Mouse (Mus musculus) layer of hippocampus, adult 9-11 months (tissue): ENCODE results near the gene Rara.
"Not testable (repeated sequence)": the region's sequence is repeated elsewhere in the genome, so short reads cannot be mapped to it uniquely, and the experiment has no call there.

Source experiments
- DNase-seq: peaks from one replicate; pipeline ENCODE4 v3.0.0; 2022

Gene Rara

GRCm38 (mm10) chr11:98922851-98923711 is 4.5 kb upstream of the Rara start:
- not testable (repeated sequence) for DNase-seq

GRCm38 (mm10) chr11:98924633-98925175 is 2.9 kb upstream of the Rara start:
- no peak for DNase-seq

- no peak for DNase-seq
These were observed 2.3 kb upstream of the Rara start for GRCm38 (mm10) chr11:98925265-98925721.

GRCm38 (mm10) chr11:98925868-98926311 is 1.7 kb upstream of the Rara start:
- no peak for DNase-seq

- DNase-seq: no peak
These were observed 1.1 kb upstream of the Rara start for GRCm38 (mm10) chr11:98926553-98926952.

GRCm38 (mm10) chr11:98928186-98928893 is 722 bp downstream of the Rara start:
- no peak for DNase-seq

GRCm38 (mm10) chr11:98929503-98929902 is 1.9 kb downstream of the Rara start:
- DNase-seq: no peak

- no peak for DNase-seq
These were observed 2.5 kb downstream of the Rara start for GRCm38 (mm10) chr11:98930127-98930601.

- no peak for DNase-seq
These were observed 3.3 kb downstream of the Rara start for GRCm38 (mm10) chr11:98930773-98931512.

GRCm38 (mm10) chr11:98931513-98932292 is 4.1 kb downstream of the Rara start:
- no peak for DNase-seq

GRCm38 (mm10) chr11:98932293-98933091 is 4.9 kb downstream of the Rara start:
- no peak for DNase-seq

- DNase-seq: peak; percentile 67
These were observed 5.5 kb downstream of the Rara start for GRCm38 (mm10) chr11:98933151-98933550.

- not testable (repeated sequence) for DNase-seq
These were observed 6.2 kb downstream of the Rara start for GRCm38 (mm10) chr11:98933847-98934246.

- DNase-seq: no peak
These were observed 6.7 kb downstream of the Rara start for GRCm38 (mm10) chr11:98934367-98934766.

- DNase-seq: no peak
These were observed 7.5 kb downstream of the Rara start for GRCm38 (mm10) chr11:98935123-98935522.

- no peak for DNase-seq
These were observed 8.6 kb downstream of the Rara start for GRCm38 (mm10) chr11:98936170-98936569.

- DNase-seq: no peak
These were observed 9.2 kb downstream of the Rara start for GRCm38 (mm10) chr11:98936606-98937409.

GRCm38 (mm10) chr11:98937410-98937913 is 9.8 kb downstream of the Rara start:
- peak; percentile 72 for DNase-seq

- no peak for DNase-seq
These were observed 10.5 kb downstream of the Rara start for GRCm38 (mm10) chr11:98937914-98938694.
